Mouse (Mus musculus) ES-Bruce4 (cell line): ENCODE measurements around the gene Vps37b. TPM values are rescaled to one million over a fixed set of nuclear protein-coding genes. Genes with fewer than 3 reads are reported as not detected.

Source experiments
- H3K27ac ChIP-seq: 2 replicates; pipeline ENCODE4 v1.5.1; 2012; ENCODE audit warnings: low read length, inconsistent platforms; ENCODE audit not compliant: insufficient read depth
- H3K27me3 ChIP-seq: 2 replicates; pipeline ENCODE4 v1.6.1; 2012; ENCODE audit warnings: mild to moderate bottlenecking, low read length, inconsistent platforms; ENCODE audit not compliant: control insufficient read depth, poor library complexity, insufficient read depth, severe bottlenecking
- H3K36me3 ChIP-seq: 2 replicates; pipeline ENCODE4 v1.6.1; 2012; ENCODE audit warnings: inconsistent platforms, mild to moderate bottlenecking, low read length, moderate library complexity; ENCODE audit not compliant: control insufficient read depth, poor library complexity, insufficient read depth, severe bottlenecking
- H3K4me1 ChIP-seq: one replicate; pipeline ENCODE4 v1.8.1; 2011; ENCODE audit warnings: low read length; ENCODE audit not compliant: control insufficient read depth, insufficient read depth
- H3K4me3 ChIP-seq: 2 replicates; pipeline ENCODE4 v1.5.1; 2011; ENCODE audit warnings: low read depth, mild to moderate bottlenecking, low read length
- H3K9ac ChIP-seq: 2 replicates; pipeline ENCODE4 v1.6.1; 2012; ENCODE audit warnings: low read depth, mild to moderate bottlenecking, inconsistent platforms; ENCODE audit not compliant: poor library complexity, severe bottlenecking
- H3K9me3 ChIP-seq: replicated peaks from 2 replicates; pipeline ENCODE4 v1.6.1; 2012; ENCODE audit warnings: mild to moderate bottlenecking, low read length, inconsistent platforms; ENCODE audit not compliant: control insufficient read depth, poor library complexity, insufficient read depth, severe bottlenecking
- CTCF ChIP-seq: IDR thresholded peaks from one replicate; pipeline ENCODE4 v1.8.1; 2011; ENCODE audit warnings: low read depth, low read length
- EP300 ChIP-seq: IDR thresholded peaks from 2 replicates; pipeline ENCODE4 v1.6.1; 2011; ENCODE audit warnings: low read depth, low read length; ENCODE audit not compliant: insufficient read depth
- POLR2A ChIP-seq: IDR thresholded peaks from one replicate; pipeline ENCODE4 v1.8.1; 2011; ENCODE audit warnings: low read length; ENCODE audit not compliant: insufficient read depth
- polyA plus RNA-seq: library from polyadenylated mRNA; stranded (reverse); fragments of >200 nt; gene quantifications from 2 replicates; pipeline ENCODE4 v1.2.4, GENCODE M21; 2011; ENCODE audit warnings: low read depth; ENCODE audit not compliant: missing spikeins, insufficient read depth, insufficient read length

Vps37b gene
- polyA plus RNA-seq, 1 experiment = 11.9 TPM

GRCm38 (mm10) chr5:124031068-124031955 is 758 bp downstream of the Vps37b start:
- Histone ChIP-seq H3K9ac (peak overlapping the region; percentile 85), H3K27ac (no peak overlapping the region), H3K4me1 (no peaks in the 10 kb centered on the region), H3K36me3 (no peaks in the 10 kb centered on the region), H3K4me3 (peak overlapping the region; percentile 92), H3K27me3 (no peaks in the 10 kb centered on the region), H3K9me3 (no peaks in the 10 kb centered on the region)
- TF ChIP-seq POLR2A = no peak
- TF ChIP-seq EP300 = no peak
- TF ChIP-seq CTCF = no peak

- H3K4me3 ChIP-seq = no peak overlapping the region
- no peaks in the 10 kb centered on the region for H3K36me3 ChIP-seq
- H3K4me1 ChIP-seq = no peaks in the 10 kb centered on the region
- peak overlapping the region; percentile 85 for H3K9ac ChIP-seq
- H3K27me3 ChIP-seq = no peaks in the 10 kb centered on the region
- H3K27ac ChIP-seq = no peak overlapping the region
- no peak for TF ChIP-seq POLR2A
- TF ChIP-seq CTCF = no peak
- no peak for TF ChIP-seq EP300
- no peaks in the 10 kb centered on the region for H3K9me3 ChIP-seq
Measured at GRCm38 (mm10) chr5:124030386-124031067, 1.5 kb downstream of the Vps37b start.

GRCm38 (mm10) chr5:124029220-124030035 is 2.6 kb downstream of the Vps37b start:
- no peak for TF ChIP-seq CTCF
- TF ChIP-seq EP300 = no peak
- TF ChIP-seq POLR2A = no peak
- Histone ChIP-seq H3K4me3 (no peak overlapping the region), H3K27me3 (no peaks in the 10 kb centered on the region)

GRCm38 (mm10) chr5:124028680-124029079 is 3.4 kb downstream of the Vps37b start:
- Histone ChIP-seq H3K36me3 (no peaks in the 10 kb centered on the region), H3K9me3 (no peaks in the 10 kb centered on the region), H3K9ac (no peak overlapping the region), H3K27ac (no peak overlapping the region), H3K4me1 (no peaks in the 10 kb centered on the region), H3K4me3 (no peak overlapping the region), H3K27me3 (no peaks in the 10 kb centered on the region)
- TF ChIP-seq POLR2A (no peak), EP300 (no peak), CTCF (no peak)

More at GRCm38 (mm10) chr5:124029220-124030035, 2.6 kb downstream of the Vps37b start:
- Histone ChIP-seq H3K9ac (no peak overlapping the region), H3K27ac (no peak overlapping the region), H3K9me3 (no peaks in the 10 kb centered on the region), H3K36me3 (no peaks in the 10 kb centered on the region), H3K4me1 (no peaks in the 10 kb centered on the region)

- no peak overlapping the region for H3K9ac ChIP-seq
- no peaks in the 10 kb centered on the region for H3K9me3 ChIP-seq
- no peak overlapping the region for H3K4me3 ChIP-seq
- H3K4me1 ChIP-seq = no peaks in the 10 kb centered on the region
- H3K27me3 ChIP-seq = no peaks in the 10 kb centered on the region
- TF ChIP-seq CTCF = no peak
- no peak overlapping the region for H3K27ac ChIP-seq
- H3K36me3 ChIP-seq = no peaks in the 10 kb centered on the region
Measured at GRCm38 (mm10) chr5:124027702-124028470, 4.2 kb downstream of the Vps37b start.
